ENCODE assay signal across 25 mouse cellular contexts in the genomic region with DNA sequence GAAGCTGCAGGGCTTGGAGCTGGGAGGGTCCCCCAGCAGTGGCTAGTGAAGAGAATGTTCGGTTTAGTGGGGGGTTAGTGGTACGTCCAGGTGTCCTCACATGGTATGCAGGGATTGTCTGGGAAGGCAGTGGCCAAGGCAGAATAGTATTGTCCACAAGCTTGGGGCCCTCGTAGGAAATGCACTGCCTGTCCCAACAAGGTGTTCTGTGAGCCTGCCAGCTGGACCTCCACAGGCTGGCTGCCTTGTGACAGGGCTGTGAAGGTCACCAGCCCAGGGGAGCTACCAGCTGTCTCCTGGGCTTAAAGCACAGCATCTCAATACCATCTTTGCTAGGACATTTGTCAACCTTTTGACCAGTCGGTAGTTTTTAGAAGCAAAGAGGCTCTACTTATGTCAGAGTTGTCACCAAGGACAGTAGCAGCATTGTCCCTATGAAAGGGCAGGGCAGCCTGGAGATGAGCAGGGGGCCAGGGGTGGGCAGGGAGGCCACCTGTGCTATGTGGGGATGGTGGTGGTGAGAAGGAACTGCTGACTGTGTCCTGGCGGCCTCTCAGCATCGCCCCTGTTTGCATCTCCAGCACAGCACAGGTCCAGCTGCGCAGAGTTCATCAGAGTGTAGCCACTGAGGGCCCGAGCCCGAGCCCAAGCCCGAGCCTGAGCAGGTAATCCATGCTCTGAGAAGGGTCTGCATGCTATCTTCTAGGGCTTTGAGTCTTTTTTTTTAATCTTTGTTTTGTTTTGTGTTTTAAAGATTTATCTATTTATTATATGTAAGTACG. TPM values are rescaled to one million over a fixed set of nuclear protein-coding genes. Genes with fewer than 3 reads are reported as not detected.
DNase-seq lines count a peak whose midpoint lies in the region; ATAC-seq and TF ChIP-seq lines count a peak whose summit lies in the region.
"Had no signal": no experiment of that assay in that cellular context is flagged by ENCODE, and none has a peak within 500 bp of the region (broad histone marks: within the 10 kb centered on the region; RNA-seq: fewer than 3 reads in every experiment).

No protein-coding gene starts in this region.

- no peaks in the 10 kb centered on the region for H3K27me3 ChIP-seq in heart, embryonic 12.5 days (replicated peaks)
- no peaks in the 10 kb centered on the region for H3K27me3 ChIP-seq in thymus, adult 2 months (ENCODE audit: control insufficient read depth, insufficient read depth, low read length)
- H3K27me3 ChIP-seq: embryonic facial prominence, embryonic 12.5 days; forebrain, embryonic 13.5 days; liver, embryonic 13.5 days; Patski had no signal

- H3K4me1 ChIP-seq in heart, embryonic 12.5 days (replicated peaks) = peaks cover 33% of the 10 kb centered on the region
- H3K4me1 ChIP-seq in thymus, adult 2 months (replicated peaks; ENCODE audit: control insufficient read depth, insufficient read depth, low read length) = peaks cover 13% of the 10 kb centered on the region

- peak overlapping the region; percentile 100 for H3K27ac ChIP-seq in gastrocnemius, adult 2 months
- peak overlapping the region; percentile 39; the same call in 1 of the 2 replicates for H3K27ac ChIP-seq in layer of hippocampus, adult 2 months
- no peak overlapping the region for H3K27ac ChIP-seq in heart, embryonic 12.5 days (ENCODE audit: poor library complexity, severe bottlenecking)
- H3K27ac ChIP-seq in thymus, adult 2 months (ENCODE audit: control insufficient read depth, insufficient read depth, low read length) = no peak overlapping the region
- H3K27ac ChIP-seq: embryonic facial prominence, embryonic 12.5 days; forebrain, embryonic 13.5 days; hindbrain, embryonic 14.5 days; left cerebral cortex, adult 2 months; liver, embryonic 13.5 days had no signal

- no peak for TF ChIP-seq CTCF in gastrocnemius, adult 2 months (IDR thresholded peaks at IDR 0.05)
- TF ChIP-seq CTCF in layer of hippocampus, adult 2 months (conservative IDR thresholded peaks at IDR 0.05) = no peak
- no peak for TF ChIP-seq CTCF in thymus, adult 2 months (IDR thresholded peaks at IDR 0.05; ENCODE audit: borderline replicate concordance, control insufficient read depth, extremely low read depth, insufficient read depth, low read length, poor library complexity)

- peak overlapping the region; percentile 18; the same call in 1 of the 2 replicates for H3K9ac ChIP-seq in heart, embryonic 12.5 days
- H3K9ac ChIP-seq: embryonic facial prominence, embryonic 12.5 days; forebrain, embryonic 13.5 days; hindbrain, embryonic 14.5 days; liver, embryonic 13.5 days had no signal

- peak overlapping the region; percentile 91 for H3K4me3 ChIP-seq in gastrocnemius, adult 2 months
- no peak overlapping the region for H3K4me3 ChIP-seq in layer of hippocampus, adult 2 months
- H3K4me3 ChIP-seq in heart, embryonic 12.5 days = no peak overlapping the region
- H3K4me3 ChIP-seq in thymus, adult 2 months (ENCODE audit: control insufficient read depth, insufficient read depth, low read length) = no peak overlapping the region
- H3K4me3 ChIP-seq: embryonic facial prominence, embryonic 12.5 days; erythroblast, embryonic 14.5 days; forebrain, embryonic 13.5 days; left cerebral cortex, adult 2 months; liver, embryonic 13.5 days had no signal

- no peak overlapping the region for H3K4me2 ChIP-seq in heart, embryonic 12.5 days
- H3K4me2 ChIP-seq: embryonic facial prominence, embryonic 12.5 days; forebrain, embryonic 13.5 days; hindbrain, embryonic 14.5 days; liver, embryonic 13.5 days had no signal

- H3K9me3 ChIP-seq in heart, embryonic 12.5 days (replicated peaks) = no peaks in the 10 kb centered on the region
- H3K9me3 ChIP-seq: embryonic facial prominence, embryonic 12.5 days; forebrain, embryonic 13.5 days; liver, embryonic 13.5 days had no signal

- intact Hi-C loops in gastrocnemius, adult 2 months (cut with DNase I) = no loop called here
- intact Hi-C loops in gastrocnemius, postnatal 36 days (cut with DNase I) = no loop called here
- intact Hi-C loops in heart, postnatal 14 days (cut with DNase I) = no loop called here

- 90% methylated on average over 11 of the region's 11 CpGs for WGBS in heart, embryonic 12.5 days
- 98% methylated on average over 11 of the region's 11 CpGs for WGBS in thymus, adult 2 months

- DNase-seq in gastrocnemius, adult 2 months = peak; percentile 77
- DNase-seq in gastrocnemius, postnatal 36 days = no peak
- no peak for DNase-seq in layer of hippocampus, adult 2 months (ENCODE audit: low spot score in 2 of 2)
- DNase-seq in layer of hippocampus, adult 8-10 months (ENCODE audit: low spot score in 2 of 2) = no peak
- peak; percentile 46 to 62 for DNase-seq in heart, postnatal 14 days
- DNase-seq in thymus, adult 2 months = no peak
- DNase-seq: adrenal gland, postnatal 36 days; cerebellum, postnatal 14 days; gastrocnemius, postnatal 10 days; kidney, adult 18-20 months; kidney, postnatal 4 days; liver, embryonic 13.5 days; lung, adult 2 months; lung, postnatal 14 days; retina, postnatal 1 day; right cerebral cortex, postnatal 25 days; thymus, postnatal 14 days had no signal

- no peak for TF ChIP-seq POLR2A in thymus, adult 2 months (IDR thresholded peaks at IDR 0.05; ENCODE audit: control insufficient read depth, extremely low read depth, insufficient read depth, low read length, poor library complexity)

- peaks cover 56% of the 10 kb centered on the region for H3K36me3 ChIP-seq in heart, embryonic 12.5 days
- peaks cover 23% of the 10 kb centered on the region for H3K36me3 ChIP-seq in thymus, adult 2 months (ENCODE audit: control insufficient read depth, insufficient read depth, low read length)

- no peak for ATAC-seq in heart, embryonic 12.5 days (ENCODE audit: insufficient number of reproducible peaks, low FRiP score)
- ATAC-seq: forebrain, embryonic 13.5 days; inflammation-experienced regulatory T-cells, adult 6 months; Patski had no signal

RNA-seq across cellular contexts. Expression of a gene that starts 3.8 kb away (rescaled TPM):
- total RNA-seq in gastrocnemius, adult 2 months (2021) = 100 to 1,000 TPM; 496 to 663 TPM
- total RNA-seq in gastrocnemius, postnatal 36 days (2021) = 100 to 1,000 TPM; 516 to 553 TPM
- 100 to 1,000 TPM; 201 to 210 TPM for total RNA-seq in layer of hippocampus, adult 2 months (2021)
- total RNA-seq in layer of hippocampus, adult 8-10 months (2022) = 100 to 1,000 TPM; 190 to 206 (median 201) TPM
- polyA plus RNA-seq in heart, embryonic 12.5 days (2016; fragmentation: Nextera tagmentation; extraction: Ambion mirVana) = 438 and 454 TPM in 2 replicates
- total RNA-seq in heart, postnatal 14 days (2021) = 100 to 1,000 TPM; 728 to 743 TPM
- polyA plus RNA-seq in thymus, adult 2 months (2012; rRNA removed) = 531 and 647 TPM in 2 replicates

RNA-seq across cellular contexts. Expression of a gene that starts 8.1 kb away (rescaled TPM):
- 10 to 100 TPM; 14.0 to 28.5 TPM for total RNA-seq in gastrocnemius, adult 2 months (2021)
- 10 to 100 TPM; 35.1 to 59.8 TPM for total RNA-seq in gastrocnemius, postnatal 36 days (2021)
- total RNA-seq in layer of hippocampus, adult 2 months (2021) = 10 to 100 TPM; 29.8 to 33.1 TPM
- total RNA-seq in layer of hippocampus, adult 8-10 months (2022) = 10 to 100 TPM; 22.4 to 34.7 (median 27.9) TPM
- polyA plus RNA-seq in heart, embryonic 12.5 days (2016; fragmentation: Nextera tagmentation; extraction: Ambion mirVana) = 55.5 and 58.9 TPM in 2 replicates
- total RNA-seq in heart, postnatal 14 days (2021) = 10 to 100 TPM; 11.6 to 14.5 TPM
- polyA plus RNA-seq in thymus, adult 2 months (2012; rRNA removed) = 6.0 and 6.4 TPM in 2 replicates

RNA-seq across cellular contexts. Expression of a gene that starts 8.6 kb away (rescaled TPM):
- 10 to 100 TPM; 34.2 to 38.4 TPM for total RNA-seq in gastrocnemius, adult 2 months (2021)
- total RNA-seq in gastrocnemius, postnatal 36 days (2021) = 10 to 100 TPM; 30.0 to 40.4 TPM
- total RNA-seq in layer of hippocampus, adult 2 months (2021) = 10 to 100 TPM; 91.2 to 95.4 TPM
- total RNA-seq in layer of hippocampus, adult 8-10 months (2022) = 10 to 100 TPM; 84.8 to 98.3 (median 91.6) TPM
- polyA plus RNA-seq in heart, embryonic 12.5 days (2016; fragmentation: Nextera tagmentation; extraction: Ambion mirVana) = 37.4 and 41.9 TPM in 2 replicates
- 10 to 100 TPM; 68.2 to 76.3 TPM for total RNA-seq in heart, postnatal 14 days (2021)
- 134 and 166 TPM in 2 replicates for polyA plus RNA-seq in thymus, adult 2 months (2012; rRNA removed)

RNA-seq across cellular contexts. Expression of a gene that starts 26.4 kb away (rescaled TPM):
- 10 to 100 TPM; 12.2 to 19.2 TPM for total RNA-seq in gastrocnemius, adult 2 months (2021)
- total RNA-seq in gastrocnemius, postnatal 36 days (2021) = 10 to 100 TPM; 12.3 to 14.3 TPM
- total RNA-seq in layer of hippocampus, adult 2 months (2021) = 10 to 100 TPM; 41.4 to 49.6 TPM
- 10 to 100 TPM; 44.5 to 51.5 (median 45.6) TPM for total RNA-seq in layer of hippocampus, adult 8-10 months (2022)
- 43.0 and 45.9 TPM in 2 replicates for polyA plus RNA-seq in heart, embryonic 12.5 days (2016; fragmentation: Nextera tagmentation; extraction: Ambion mirVana)
- 10 to 100 TPM; 17.0 to 21.0 TPM for total RNA-seq in heart, postnatal 14 days (2021)
- 111 and 113 TPM in 2 replicates for polyA plus RNA-seq in thymus, adult 2 months (2012; rRNA removed)

RNA-seq across cellular contexts. Expression of a gene that starts 39.6 kb away (rescaled TPM):
- 100 to 1,000 TPM; 634 to 773 TPM for total RNA-seq in gastrocnemius, adult 2 months (2021)
- total RNA-seq in gastrocnemius, postnatal 36 days (2021) = 100 to 1,000 TPM; 529 to 644 TPM
- 100 to 1,000 TPM; 926 to 932 TPM for total RNA-seq in layer of hippocampus, adult 2 months (2021)
- 1,000 to 10,000 TPM in 1 of 4 experiments, 100 to 1,000 TPM in 3; 755 to 1,005 (median 888) TPM for total RNA-seq in layer of hippocampus, adult 8-10 months (2022)
- polyA plus RNA-seq in heart, embryonic 12.5 days (2016; fragmentation: Nextera tagmentation; extraction: Ambion mirVana) = 577 and 591 TPM in 2 replicates
- total RNA-seq in heart, postnatal 14 days (2021) = 100 to 1,000 TPM; 652 to 716 TPM
- polyA plus RNA-seq in thymus, adult 2 months (2012; rRNA removed) = 2,172 and 2,371 TPM in 2 replicates

Comparison
In these comparisons a context has a peak if more than half of its experiments do, and no peak if none do; other contexts are left out.
1. DNase-seq: peak in gastrocnemius, adult 2 months (single experiment) and heart, postnatal 14 days (2 of 2); none in gastrocnemius, postnatal 36 days (0 of 2), layer of hippocampus, adult 2 months (0 of 2), layer of hippocampus, adult 8-10 months (0 of 2) and thymus, adult 2 months (single experiment).
2. H3K27ac ChIP-seq: peak in gastrocnemius, adult 2 months (single experiment) and layer of hippocampus, adult 2 months (single experiment); none in heart, embryonic 12.5 days (single experiment) and thymus, adult 2 months (single experiment).